Mouse (Mus musculus): ENCODE results near the gene Hsp90ab1.

DNA sequence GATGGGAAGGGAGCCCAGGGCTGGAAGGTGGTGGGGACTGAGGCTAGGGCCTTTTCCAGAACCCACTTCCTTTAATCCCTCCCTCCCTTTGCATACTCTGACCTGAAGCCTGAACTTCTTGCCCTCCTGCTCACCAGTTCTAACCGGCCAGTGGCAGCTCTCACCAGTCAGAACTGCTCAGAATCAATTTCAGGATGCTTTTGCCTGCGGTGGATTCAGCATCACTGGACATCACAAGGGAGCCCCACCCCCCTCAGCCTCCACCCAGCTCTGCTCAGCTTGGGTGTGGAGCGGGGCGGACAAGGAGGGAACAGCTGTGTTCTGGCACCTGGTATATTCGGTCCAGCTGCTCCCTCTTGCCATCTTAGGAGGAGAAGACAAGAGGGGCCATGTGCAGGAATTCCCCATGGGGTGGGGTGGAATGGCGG lies 28.8 kb upstream of the Hsp90ab1 start, which contains the start of gene Mymx:
- TF ChIP-seq CTCF (IDR thresholded peaks at IDR 0.05; ENCODE audit: extremely low read depth, insufficient read depth, low read length) = no peak
- no peak for TF ChIP-seq POLR2A (IDR thresholded peaks at IDR 0.05; ENCODE audit: extremely low read depth, insufficient read depth, low read length)

Measured in cortical plate, adult 2 months (tissue).